Mouse (Mus musculus) embryonic stem cell, embryonic (primary cell): Measurements from ENCODE around the gene Rad51d.

Source experiments
- CTCF ChIA-PET, 4 experiments: fragments of 300-600 bp in 2 of 4; fragments of 350-600 bp in 2 of 4; sonication (Branson Sonifier 250); formaldehyde crosslinking; loops; one replicate each; lab custom pipeline; 2022; ENCODE audit warnings: inconsistent platforms in 2 of 4; lab: Charles Lee
- POLR2A ChIA-PET, 4 experiments: fragments of 300-600 bp in 2 of 4; fragments of 350-600 bp in 2 of 4; sonication (Branson Sonifier 250); formaldehyde crosslinking; loops; one replicate each; lab custom pipeline; 2022; ENCODE audit warnings: antibody characterized with exemption in 4 of 4, inconsistent platforms in 1 of 4; lab: Charles Lee

The Rad51d gene

DNA sequence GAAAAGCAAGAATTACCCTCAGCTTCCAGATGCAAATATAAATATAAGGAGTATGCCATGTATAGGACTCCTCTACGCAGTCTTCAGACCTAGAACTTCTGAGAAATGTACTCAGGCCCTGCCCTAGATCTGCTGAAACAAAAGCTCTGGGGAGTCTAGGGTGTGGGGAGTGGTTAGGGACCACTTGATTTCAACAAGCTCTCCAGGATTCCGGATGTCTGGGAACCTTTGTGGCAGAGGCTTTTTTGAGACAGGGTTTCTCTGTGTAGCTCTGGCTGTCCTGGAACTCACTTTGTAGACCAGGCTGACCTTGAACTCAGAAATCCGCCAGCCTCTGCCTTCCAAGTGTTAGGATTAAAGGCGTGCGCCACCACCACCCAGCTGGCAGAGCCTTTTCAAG lies 15.4 kb upstream of the Rad51d start:
- CTCF ChIA-PET, result interaction anchor here in 3 of 4 experiments (0.6 to 2.7 kb wide), 6 partner anchors 9 to 606 kb away, joined by 3 to 12 read pairs (median 6); partner anchors contain the start of gene Rad51d (in 2 of the 3)

GRCm38 (mm10) chr11:82904952-82905351 lies 14.5 kb upstream of the Rad51d start:
- POLR2A ChIA-PET, result interaction anchor here (0.5 to 4.5 kb wide), 35 partner anchors 9 to 699 kb away, joined by 3 to 18 read pairs (median 4); partner anchors contain the start of genes Cct6b (in 2 of the 4), Rad51d (in 2 of the 4), Zfp830 (in 2 of the 4) and Ap2b1 (in 1 of the 4)
- CTCF ChIA-PET, result interaction anchor here (0.5 to 2.7 kb wide), 10 partner anchors 10 to 918 kb away, joined by 3 to 14 read pairs (median 4); partner anchors contain the start of gene Rad51d (in 3 of the 4)

More for the DNA sequence above, 15.4 kb upstream of the Rad51d start:
- POLR2A ChIA-PET, result interaction anchor here (0.6 to 4.5 kb wide), 30 partner anchors 7 to 700 kb away, joined by 3 to 18 read pairs (median 4); partner anchors contain the start of genes Ap2b1 (in 2 of the 4), Cct6b (in 2 of the 4), Rad51d (in 2 of the 4) and Zfp830 (in 2 of the 4)

DNA sequence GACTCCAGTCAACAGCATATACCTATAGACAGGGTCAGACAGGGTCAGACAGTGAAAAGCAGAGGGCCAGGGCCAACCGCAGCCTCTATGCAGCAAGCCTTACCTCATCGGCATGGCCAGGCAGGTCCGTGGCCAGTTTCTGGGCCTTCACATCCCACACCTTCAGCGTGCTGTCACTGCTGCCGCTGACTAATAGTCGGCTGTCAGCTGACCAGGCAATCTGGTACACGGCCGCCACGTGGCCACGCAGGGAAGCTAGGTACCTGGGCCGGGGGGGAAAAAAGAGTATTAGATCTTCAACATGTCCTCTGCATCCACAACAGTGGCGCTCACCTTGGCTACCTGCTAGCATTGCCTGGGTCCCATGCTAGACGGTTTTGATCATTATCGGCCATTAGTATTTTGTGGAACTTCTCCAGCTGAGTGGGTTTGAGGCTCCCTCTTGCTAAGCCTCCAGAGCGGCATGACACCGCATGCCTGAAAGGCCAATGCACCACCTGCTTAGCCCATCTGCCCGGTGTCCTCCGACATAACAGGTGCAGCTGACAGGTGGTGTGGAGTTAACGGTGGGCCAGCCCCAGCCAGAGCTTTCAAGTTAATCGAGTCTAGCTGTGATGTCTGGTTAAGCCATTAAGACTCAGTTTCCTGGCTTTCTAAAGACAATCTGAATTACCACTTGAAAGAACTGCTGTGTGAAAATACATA lies 11.3 kb upstream of the Rad51d start:
- CTCF ChIA-PET, result interaction anchor here in 1 of 4 experiments (0.5 kb wide), 1 partner anchor 9 kb away, joined by 3 read pairs; no protein-coding TSS in a partner anchor
- POLR2A ChIA-PET, result interaction anchor here in 2 of 4 experiments (0.5 to 1.9 kb wide), 5 partner anchors 11 to 1981 kb away, joined by 3 to 11 read pairs (median 4); partner anchors contain the start of genes Fndc8 (in 1 of the 2) and Rad51d (in 1 of the 2)

DNA sequence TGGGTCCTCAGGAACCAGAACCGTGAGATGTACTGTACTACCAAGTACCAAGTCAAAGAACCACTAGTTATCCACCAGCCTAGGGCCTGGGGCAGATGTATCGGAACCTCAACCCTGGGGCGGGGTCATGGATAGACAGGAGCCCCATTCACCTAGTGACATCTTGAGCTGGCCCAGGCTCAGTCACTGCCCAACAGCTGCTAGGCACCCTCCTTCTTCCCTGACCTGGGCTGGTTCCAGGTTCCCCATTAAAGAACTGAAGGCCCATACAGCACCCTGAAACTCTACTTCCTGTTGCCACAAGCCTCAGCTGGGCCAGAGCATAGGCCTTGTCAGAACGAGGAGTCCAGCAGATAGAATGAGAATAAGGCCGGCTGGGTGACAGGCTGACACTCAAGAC lies 9.3 kb upstream of the Rad51d start:
- POLR2A ChIA-PET, result interaction anchor here in 3 of 4 experiments (0.9 to 2.2 kb wide), 11 partner anchors 7 to 142 kb away, joined by 3 to 11 read pairs (median 4); partner anchors contain the start of genes Rad51d (in 2 of the 3), Fndc8 (in 1 of the 3), Nle1 (in 1 of the 3) and Unc45b (in 1 of the 3)

GRCm38 (mm10) chr11:82897478-82897877 lies 7.1 kb upstream of the Rad51d start:
- ChIA-PET CTCF (interaction anchor here in 1 of 4 experiments (1.3 to 1.5 kb wide), 2 partner anchors 17 to 78 kb away, joined by 3 to 4 read pairs; no protein-coding TSS in a partner anchor), POLR2A (interaction anchor here in 2 of 4 experiments (1.1 to 2.2 kb wide), 5 partner anchors 10 to 105 kb away, joined by 3 to 6 read pairs (median 5); partner anchors contain the start of gene Nle1 (in 1 of the 2))

More for the DNA sequence above, 9.3 kb upstream of the Rad51d start:
- CTCF ChIA-PET, result interaction anchor here in 1 of 4 experiments (0.8 to 1.2 kb wide), 2 partner anchors 9 to 15 kb away, joined by 3 to 5 read pairs; partner anchors contain the start of gene Rad51d

DNA sequence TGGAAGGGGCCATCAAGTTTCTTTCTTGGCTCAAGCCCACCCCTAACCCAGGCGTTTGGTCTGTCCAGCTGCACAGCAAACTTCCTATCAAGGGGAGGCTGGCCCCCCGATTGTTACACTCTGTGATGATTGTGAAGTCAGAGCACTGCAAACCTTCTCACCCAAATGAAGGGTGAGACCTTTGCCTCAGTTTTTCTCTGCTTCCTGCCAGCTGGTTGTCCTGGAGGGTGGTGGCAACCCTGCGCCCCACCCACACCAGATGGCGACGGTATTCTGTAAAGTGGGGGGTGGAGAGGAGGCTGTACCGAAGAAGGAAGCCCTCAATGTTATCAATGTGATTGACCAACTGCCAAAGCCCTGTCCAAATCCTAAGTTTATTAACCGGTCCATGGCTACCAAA lies 1.5 kb upstream of the Rad51d start, which contains the start of gene Fndc8:
TSS of gene Fndc8 (plus strand) at position 189 of the 400 bp plus-strand sequence.
- ChIA-PET POLR2A (interaction anchor here in 3 of 4 experiments (1.3 to 3.4 kb wide), 5 partner anchors 9 to 92 kb away, joined by 3 to 17 read pairs (median 5); no protein-coding TSS in a partner anchor), CTCF (interaction anchor here in 3 of 4 experiments (0.8 to 3.4 kb wide), 6 partner anchors 72 to 278 kb away, joined by 3 to 51 read pairs (median 4); no protein-coding TSS in a partner anchor)

DNA sequence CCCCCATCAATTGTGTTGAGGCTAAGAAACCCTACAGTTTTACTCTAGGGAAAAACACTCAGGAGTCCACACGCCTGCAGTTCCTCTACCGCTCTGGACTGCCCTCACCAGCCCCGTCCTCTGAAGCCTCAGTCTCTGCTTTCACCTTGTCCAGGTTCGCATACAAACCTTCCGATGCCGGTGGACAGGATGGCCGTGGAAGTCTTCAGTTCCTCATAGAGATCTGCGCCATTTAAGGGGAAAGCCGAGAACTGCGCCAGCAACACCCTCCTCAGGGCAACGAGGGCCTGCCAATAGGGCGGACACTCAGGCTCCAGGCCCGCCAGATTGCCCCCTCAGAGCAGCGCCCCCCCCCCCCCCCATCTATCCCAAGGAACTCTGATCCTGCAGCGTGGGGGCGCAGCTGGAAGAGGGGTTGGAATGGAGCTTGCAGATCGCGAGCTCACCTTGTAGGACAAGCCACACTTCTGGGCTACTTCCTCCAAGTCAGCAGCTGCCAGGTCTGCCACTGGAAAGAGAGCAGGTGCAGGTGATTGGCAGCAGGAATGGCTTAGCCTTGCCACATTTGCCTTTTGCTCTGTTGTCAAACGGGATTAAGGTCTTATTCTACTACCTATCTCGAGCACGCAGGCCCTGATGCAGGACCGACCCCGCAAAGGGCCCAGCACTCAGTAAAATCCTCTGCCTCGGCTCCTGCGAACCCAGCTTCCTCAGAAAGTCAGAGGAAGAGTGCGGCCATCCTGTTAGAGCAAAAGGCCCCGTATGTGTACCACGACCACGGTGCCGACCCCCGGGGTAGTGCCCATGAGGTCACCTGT lies 681 bp downstream of the Rad51d start:
- POLR2A ChIA-PET, result interaction anchor here (0.5 to 4.1 kb wide), 35 partner anchors 8 to 583 kb away, joined by 3 to 27 read pairs (median 4); partner anchors contain the start of genes Cct6b (in 2 of the 4), Zfp830 (in 2 of the 4), Nle1 (in 1 of the 4) and Rffl (in 1 of the 4)
- CTCF ChIA-PET, result interaction anchor here (0.5 to 3.4 kb wide), 45 partner anchors 8 to 654 kb away, joined by 3 to 51 read pairs (median 5); partner anchors contain the start of genes Rffl (in 2 of the 4), Cct6b (in 1 of the 4), Unc45b (in 1 of the 4) and Zfp830 (in 1 of the 4)

- ChIA-PET CTCF (interaction anchor here (0.6 to 3.4 kb wide), 10 partner anchors 13 to 489 kb away, joined by 3 to 51 read pairs (median 4); no protein-coding TSS in a partner anchor), POLR2A (interaction anchor here in 2 of 4 experiments (0.7 to 4.1 kb wide), 9 partner anchors 11 to 127 kb away, joined by 3 to 27 read pairs (median 4); partner anchors contain the start of genes Cct6b (in 1 of the 2), Rffl (in 1 of the 2) and Zfp830 (in 1 of the 2))
Observed at GRCm38 (mm10) chr11:82888491-82888946, 1.9 kb downstream of the Rad51d start.

- CTCF ChIA-PET, result interaction anchor here (0.6 to 1.9 kb wide), 46 partner anchors 8 to 1733 kb away, joined by 3 to 48 read pairs (median 4); partner anchors contain the start of genes Cct6b (in 1 of the 4), Rffl (in 1 of the 4) and Zfp830 (in 1 of the 4)
- POLR2A ChIA-PET, result interaction anchor here (0.6 to 4.1 kb wide), 21 partner anchors 11 to 412 kb away, joined by 3 to 27 read pairs (median 4); partner anchors contain the start of genes Cct6b (in 1 of the 4) and Zfp830 (in 1 of the 4)
Observed at GRCm38 (mm10) chr11:82886559-82886958, 3.9 kb downstream of the Rad51d start.

GRCm38 (mm10) chr11:82883180-82883579 lies 7.2 kb downstream of the Rad51d start:
- ChIA-PET POLR2A (interaction anchor here in 3 of 4 experiments (0.6 to 3.0 kb wide), 23 partner anchors 8 to 119 kb away, joined by 3 to 17 read pairs (median 4); partner anchors contain the start of genes Rffl (in 2 of the 3), Cct6b (in 1 of the 3) and Zfp830 (in 1 of the 3)), CTCF (interaction anchor here in 3 of 4 experiments (0.6 to 1.8 kb wide), 6 partner anchors 17 to 64 kb away, joined by 3 to 7 read pairs (median 3); no protein-coding TSS in a partner anchor)

DNA sequence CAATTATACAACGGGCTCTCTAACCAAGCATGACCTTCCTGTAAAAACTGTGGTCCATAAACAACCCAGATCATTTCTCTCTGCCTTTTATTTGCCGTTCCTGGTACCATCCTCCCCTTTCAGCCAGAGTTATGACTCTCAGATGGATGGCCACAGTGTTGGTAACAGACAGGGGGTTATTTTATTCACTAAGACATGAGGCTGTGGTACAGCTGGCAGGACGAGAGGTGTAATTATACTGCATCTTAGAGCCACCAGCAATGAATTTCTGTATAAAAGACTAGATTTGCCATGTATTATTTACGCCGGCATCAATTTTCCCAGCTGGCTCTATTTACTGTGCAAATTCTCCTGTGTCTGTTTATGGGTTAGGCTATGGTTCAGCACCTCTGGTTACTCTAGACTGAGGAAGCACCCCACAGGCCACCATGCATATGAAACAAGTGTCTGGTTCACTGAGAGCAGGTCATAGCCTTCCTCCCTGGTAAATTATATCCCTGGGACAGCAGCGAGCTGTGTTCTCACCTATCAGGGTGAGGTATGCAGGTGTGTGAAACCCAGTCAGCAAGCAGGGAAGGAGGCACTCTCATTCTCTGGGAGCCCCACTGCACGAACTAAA lies 12.6 kb downstream of the Rad51d start:
- ChIA-PET CTCF (interaction anchor here in 1 of 4 experiments (1.3 kb wide), 1 partner anchor 59 kb away, joined by 4 read pairs; no protein-coding TSS in a partner anchor), POLR2A (interaction anchor here in 2 of 4 experiments (0.9 to 1.9 kb wide), 2 partner anchors 50 to 59 kb away, joined by 3 to 7 read pairs; no protein-coding TSS in a partner anchor)

GRCm38 (mm10) chr11:82875631-82876030 lies 14.8 kb downstream of the Rad51d start:
- CTCF ChIA-PET, result interaction anchor here (0.5 to 2.4 kb wide), 11 partner anchors 11 to 601 kb away, joined by 3 to 11 read pairs (median 4); partner anchors contain the start of genes Nle1 (in 1 of the 4) and Rad51d (in 1 of the 4)
- POLR2A ChIA-PET, result interaction anchor here in 3 of 4 experiments (0.6 to 2.8 kb wide), 28 partner anchors 8 to 184 kb away, joined by 3 to 22 read pairs (median 4); partner anchors contain the start of genes Rad51d (in 2 of the 3), Cct6b (in 1 of the 3) and Zfp830 (in 1 of the 3)

DNA sequence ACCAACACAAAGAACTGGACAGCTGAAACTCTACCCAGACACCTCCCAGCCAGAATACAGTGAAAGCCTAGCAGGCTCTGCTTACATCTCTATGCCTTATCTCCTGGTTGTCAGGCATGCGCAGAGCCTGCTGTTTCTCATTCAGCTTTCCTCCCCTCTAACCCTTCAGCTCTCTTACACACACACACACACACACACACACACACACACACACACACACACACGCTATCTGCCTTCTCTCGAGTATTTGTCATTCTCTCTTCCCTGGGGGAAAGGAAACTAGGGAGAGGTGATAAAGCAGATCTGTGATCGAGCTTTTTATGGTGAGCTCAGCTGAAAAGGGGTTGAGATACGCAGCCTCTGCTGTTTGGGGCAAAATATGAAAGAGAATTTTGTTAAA lies 15.5 kb downstream of the Rad51d start:
- POLR2A ChIA-PET, result interaction anchor here in 3 of 4 experiments (0.6 to 2.8 kb wide), 22 partner anchors 8 to 240 kb away, joined by 3 to 22 read pairs (median 3); partner anchors contain the start of genes Cct6b (in 1 of the 3), Rad51d (in 1 of the 3) and Zfp830 (in 1 of the 3)
- CTCF ChIA-PET, result interaction anchor here in 3 of 4 experiments (0.6 to 2.4 kb wide), 7 partner anchors 11 to 542 kb away, joined by 3 to 11 read pairs (median 4); partner anchors contain the start of genes Nle1 (in 1 of the 3) and Rad51d (in 1 of the 3)

GRCm38 (mm10) chr11:82871031-82871446 lies 19.4 kb downstream of the Rad51d start, which contains the start of gene Rffl:
Gene Rffl, minus strand, starts transcription at chr11:82871210.
- ChIA-PET CTCF (interaction anchor here (0.6 to 2.5 kb wide), 20 partner anchors 11 to 554 kb away, joined by 3 to 19 read pairs (median 4); partner anchors contain the start of gene Nle1 (in 1 of the 4)), POLR2A (interaction anchor here in 3 of 4 experiments (0.6 to 7.4 kb wide), 32 partner anchors 10 to 129 kb away, joined by 3 to 66 read pairs (median 5); partner anchors contain the start of genes Cct6b (in 3 of the 3), Zfp830 (in 3 of the 3) and Rad51d (in 1 of the 3))
